Mouse (Mus musculus) kidney, embryonic 14.5 days (tissue): ENCODE results near the gene Ephb6. TPM values are rescaled to one million over a fixed set of nuclear protein-coding genes. Genes with fewer than 3 reads are reported as not detected.

Experiments
- ATAC-seq: fragments of 200-750 bp; cut with Nextera tagmentation; 2 replicates; pipeline ENCODE4 v1.8.0; 2017; ENCODE audit warnings: moderate number of reproducible peaks, mild to moderate bottlenecking, moderate TSS enrichment, moderate library complexity; ENCODE audit not compliant: low FRiP score, low TSS enrichment
- H3K27ac ChIP-seq: fragments of 300-500 bp; sonication (generic); 2 replicates; pipeline ENCODE4 v1.5.1; 2014; ENCODE audit warnings: low read depth, mild to moderate bottlenecking, low read length, moderate library complexity, mixed read lengths
- H3K27me3 ChIP-seq: fragments of 300-500 bp; sonication (generic); 2 replicates; pipeline ENCODE4 v1.6.1; 2014; ENCODE audit warnings: mild to moderate bottlenecking, low read length; ENCODE audit not compliant: control insufficient read depth, insufficient read depth
- H3K36me3 ChIP-seq: fragments of 300-500 bp; sonication (generic); 2 replicates; pipeline ENCODE4 v1.6.1; 2014; ENCODE audit warnings: low read length, mixed read lengths; ENCODE audit not compliant: control insufficient read depth, insufficient read depth
- H3K4me1 ChIP-seq: fragments of 300-500 bp; sonication (generic); 2 replicates; pipeline ENCODE4 v1.6.1; 2014; ENCODE audit warnings: low read length, mixed read lengths; ENCODE audit not compliant: control insufficient read depth, insufficient read depth
- H3K4me2 ChIP-seq: fragments of 300-500 bp; sonication (generic); replicated peaks from 2 replicates; pipeline ENCODE4 v1.6.1; 2014; ENCODE audit warnings: low read depth, mild to moderate bottlenecking, low read length
- H3K4me3 ChIP-seq: fragments of 300-500 bp; sonication (generic); 2 replicates; pipeline ENCODE4 v1.5.1; 2014; ENCODE audit warnings: mild to moderate bottlenecking, low read length
- H3K9ac ChIP-seq: fragments of 300-500 bp; sonication (generic); 2 replicates; pipeline ENCODE4 v1.6.1; 2014; ENCODE audit warnings: low read depth, mild to moderate bottlenecking, low read length, moderate library complexity
- H3K9me3 ChIP-seq: fragments of 300-500 bp; sonication (generic); 2 replicates; pipeline ENCODE4 v1.6.1; 2016; ENCODE audit warnings: low read length; ENCODE audit not compliant: control insufficient read depth
- WGBS: fragments of 180-500 bp; shearing (Covaris S2); extraction: QIAGEN DNeasy Blood & Tissue Kit; methylation state at CpG from one replicate; pipeline ENCODE4 v1.1.7; 2014; 5-methylcytosine and 5-hydroxymethylcytosine counted together
- polyA plus RNA-seq: library from polyadenylated mRNA; unstranded; fragments of >200 nt; fragmentation: Nextera tagmentation; extraction: Ambion mirVana; gene quantifications from 2 replicates; pipeline ENCODE4 v1.2.1, GENCODE M21; 2014

Ephb6 gene
- polyA plus RNA-seq, 1 experiment from 2014 or later, result 11.8 TPM

DNA sequence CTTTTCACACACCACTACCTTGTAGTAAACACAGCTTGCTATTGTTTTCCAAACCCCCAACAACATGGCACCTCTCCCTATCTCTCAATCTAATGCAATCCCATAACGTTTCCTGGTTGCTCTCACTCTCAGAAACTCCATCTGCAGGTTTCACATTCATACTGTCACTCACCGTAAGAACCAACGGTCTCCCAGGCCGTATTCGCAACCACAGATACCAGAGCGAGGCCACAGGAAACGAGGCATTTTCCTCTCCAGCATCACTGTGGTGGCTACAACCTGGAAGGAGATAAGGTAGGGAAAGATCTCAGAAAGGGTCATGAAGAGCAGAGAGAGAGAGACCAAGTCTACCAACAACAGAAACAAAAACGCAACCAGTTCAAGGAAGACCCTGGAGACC is 49.4 kb downstream of the Ephb6 start:
- H3K36me3 ChIP-seq, result no peaks in the 10 kb centered on the region
- H3K9ac ChIP-seq, result no peak overlapping the region
- no peak for ATAC-seq
- H3K4me3 ChIP-seq, result no peak overlapping the region
- 84% methylated on average over 8 of the region's 8 CpGs for WGBS
- no peak overlapping the region for H3K4me2 ChIP-seq
- H3K9me3 ChIP-seq, result no peaks in the 10 kb centered on the region
- H3K27ac ChIP-seq, result no peak overlapping the region
- H3K4me1 ChIP-seq, result no peaks in the 10 kb centered on the region
- no peaks in the 10 kb centered on the region for H3K27me3 ChIP-seq

DNA sequence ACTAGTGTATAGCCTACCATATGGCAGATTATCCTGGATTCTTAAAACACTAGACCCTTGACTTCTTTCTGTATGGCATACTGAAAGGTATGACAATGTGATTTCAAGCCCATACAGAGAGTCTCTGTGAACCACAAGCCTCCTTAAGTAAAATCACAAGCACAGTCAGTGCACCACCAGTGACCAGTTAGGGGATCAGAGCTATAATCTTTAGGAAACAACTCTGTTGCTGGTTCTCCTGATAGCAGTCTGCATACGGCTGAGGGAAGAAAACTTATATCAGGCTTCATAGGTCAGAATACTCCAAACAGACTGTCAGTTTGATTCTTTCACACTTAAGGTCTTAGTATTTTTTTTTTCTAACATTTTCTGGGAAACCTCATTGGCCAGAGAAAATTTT is 53.2 kb downstream of the Ephb6 start:
- no peaks in the 10 kb centered on the region for H3K36me3 ChIP-seq
- WGBS, result 61% methylated on average over 1 of the region's 1 CpGs
- H3K9ac ChIP-seq, result no peak overlapping the region
- H3K27me3 ChIP-seq, result no peaks in the 10 kb centered on the region
- no peaks in the 10 kb centered on the region for H3K9me3 ChIP-seq
- no peaks in the 10 kb centered on the region for H3K4me1 ChIP-seq
- no peak overlapping the region for H3K4me2 ChIP-seq
- no peak overlapping the region for H3K27ac ChIP-seq
- no peak for ATAC-seq
- H3K4me3 ChIP-seq, result no peak overlapping the region

DNA sequence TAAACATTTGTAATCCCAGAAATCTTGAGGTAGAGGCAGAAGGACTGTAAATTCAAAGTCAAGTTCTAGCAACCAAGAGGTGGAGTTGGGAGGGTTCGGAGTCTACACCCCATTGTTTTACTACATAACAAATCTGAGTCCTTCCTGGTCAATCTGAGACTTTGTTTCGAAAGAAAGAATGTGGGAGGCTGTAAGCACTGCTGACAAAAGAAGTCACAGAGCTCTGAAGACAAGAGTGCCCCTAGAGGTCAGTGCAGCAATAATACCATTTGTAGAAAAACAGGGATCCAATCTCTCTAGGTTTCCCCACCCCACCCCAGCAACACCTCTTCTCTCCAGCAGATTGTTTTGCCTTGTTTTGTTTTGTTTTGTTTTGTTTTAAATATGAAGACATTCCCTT is 57.0 kb downstream of the Ephb6 start:
- ATAC-seq, result no peak

More for the DNA sequence above, 57.0 kb downstream of the Ephb6 start:
- no peak overlapping the region for H3K4me3 ChIP-seq
- no peak overlapping the region for H3K9ac ChIP-seq
- no peak overlapping the region for H3K4me2 ChIP-seq
- no peaks in the 10 kb centered on the region for H3K36me3 ChIP-seq
- H3K27me3 ChIP-seq, result no peaks in the 10 kb centered on the region
- H3K27ac ChIP-seq, result no peak overlapping the region
- no peaks in the 10 kb centered on the region for H3K4me1 ChIP-seq
- H3K9me3 ChIP-seq, result no peaks in the 10 kb centered on the region
- 44% methylated on average over 2 of the region's 2 CpGs for WGBS

Other genes starting within 250 kb of the Ephb6 start
- not detected in 2 replicates for gene Prss3, start 227.8 kb upstream of the Ephb6 start, polyA plus RNA-seq
- not detected in 2 replicates for gene Gm5771, start 213.1 kb upstream of the Ephb6 start, polyA plus RNA-seq
- gene Gm10334, start 159.3 kb upstream of the Ephb6 start, polyA plus RNA-seq, result not detected in 2 replicates
- not detected in 2 replicates for gene Prss1, start 146.6 kb upstream of the Ephb6 start, polyA plus RNA-seq
- not detected in 2 replicates for gene Prss2, start 83.7 kb upstream of the Ephb6 start, polyA plus RNA-seq
- 2.7 and 3.2 TPM in 2 replicates for gene Trpv6, start 30.9 kb downstream of the Ephb6 start, polyA plus RNA-seq
- 0.16 TPM in 1 of 2 replicates, not detected in the other for gene Trpv5, start 75.3 kb downstream of the Ephb6 start, polyA plus RNA-seq
- gene Llcfc1, start 78.9 kb downstream of the Ephb6 start, polyA plus RNA-seq, result 0.37 TPM in 1 of 2 replicates, not detected in the other
- 1.2 and 1.8 TPM in 2 replicates for gene Kel, start 98.9 kb downstream of the Ephb6 start, polyA plus RNA-seq
- not detected in 2 replicates for gene Olfr459, start 169.7 kb downstream of the Ephb6 start, polyA plus RNA-seq
- not detected in 2 replicates for gene Pip, start 242.1 kb downstream of the Ephb6 start, polyA plus RNA-seq
- not detected in 2 replicates for gene Sval2, start 247.5 kb downstream of the Ephb6 start, polyA plus RNA-seq